Mouse (Mus musculus) heart, postnatal 0 days (tissue): Measurements from ENCODE around the gene Cxcl14. TPM values are rescaled to one million over a fixed set of nuclear protein-coding genes. Genes with fewer than 3 reads are reported as not detected.

Experiments
- ATAC-seq: fragments of 200-750 bp; cut with Nextera tagmentation; 2 replicates; pipeline ENCODE4 v1.8.0; 2017; ENCODE audit warnings: low read depth, moderate number of reproducible peaks, moderate library complexity; ENCODE audit not compliant: insufficient read depth
- DNase-seq: peaks from one replicate; pipeline ENCODE4 v3.0.0-alpha.2; 2016; ENCODE audit warnings: low spot score
- H3K27ac ChIP-seq: fragments of 300-500 bp; sonication (generic); 2 replicates; pipeline ENCODE4 v1.5.1; 2014; ENCODE audit warnings: low read depth, mild to moderate bottlenecking
- H3K27me3 ChIP-seq: fragments of 300-500 bp; sonication (generic); 2 replicates; pipeline ENCODE4 v1.6.1; 2014; ENCODE audit warnings: low read length, mixed read lengths; ENCODE audit not compliant: control insufficient read depth, insufficient read depth
- H3K36me3 ChIP-seq: fragments of 300-500 bp; sonication (generic); replicated peaks from 2 replicates; pipeline ENCODE4 v1.6.1; 2014; ENCODE audit warnings: low read length, mixed read lengths; ENCODE audit not compliant: control insufficient read depth, insufficient read depth
- H3K4me1 ChIP-seq: fragments of 300-500 bp; sonication (generic); 2 replicates; pipeline ENCODE4 v1.6.1; 2014; ENCODE audit warnings: antibody characterized with exemption; ENCODE audit not compliant: control insufficient read depth, insufficient read depth
- H3K4me2 ChIP-seq: fragments of 300-500 bp; sonication (generic); 2 replicates; pipeline ENCODE4 v1.6.1; 2014; ENCODE audit warnings: low read depth, mild to moderate bottlenecking, low read length, moderate library complexity
- H3K4me3 ChIP-seq: fragments of 300-500 bp; sonication (generic); 2 replicates; pipeline ENCODE4 v1.5.1; 2014; ENCODE audit warnings: low read depth, low read length
- H3K9ac ChIP-seq: fragments of 300-500 bp; sonication (generic); replicated peaks from 2 replicates; pipeline ENCODE4 v1.6.1; 2014; ENCODE audit warnings: low read depth, low read length, mixed read lengths
- H3K9me3 ChIP-seq: fragments of 300-500 bp; sonication (generic); replicated peaks from 2 replicates; pipeline ENCODE4 v1.6.1; 2016; ENCODE audit warnings: low read length; ENCODE audit not compliant: control insufficient read depth
- CTCF ChIP-seq: IDR thresholded peaks from 2 replicates; pipeline ENCODE4 v1.5.1; 2016; ENCODE audit warnings: antibody characterized with exemption, control low read depth, low read depth
- EP300 ChIP-seq: IDR thresholded peaks from 2 replicates; pipeline ENCODE4 v1.6.1; 2016; ENCODE audit warnings: antibody characterized with exemption, low read depth
- WGBS: fragments of 180-500 bp; shearing (Covaris S2); extraction: QIAGEN DNeasy Blood & Tissue Kit; methylation state at CpG from one replicate; pipeline ENCODE4 v1.1.7; 2014; 5-methylcytosine and 5-hydroxymethylcytosine counted together
- polyA plus RNA-seq: library from polyadenylated mRNA; unstranded; fragments of >200 nt; fragmentation: Nextera tagmentation; extraction: Ambion mirVana; gene quantifications from 2 replicates; pipeline ENCODE4 v1.2.1, GENCODE M21; 2015
- total RNA-seq: library from RNA; depleted of rRNA; stranded (reverse); fragments of >200 nt; gene quantifications from 2 replicates; pipeline ENCODE4 v1.2.3, GENCODE M21; 2014; ENCODE audit warnings: low replicate concordance

Cxcl14 gene
- total and polyA plus RNA-seq, 2 experiments from 2014 or later = 0.16 TPM; not detected in 1

DNA sequence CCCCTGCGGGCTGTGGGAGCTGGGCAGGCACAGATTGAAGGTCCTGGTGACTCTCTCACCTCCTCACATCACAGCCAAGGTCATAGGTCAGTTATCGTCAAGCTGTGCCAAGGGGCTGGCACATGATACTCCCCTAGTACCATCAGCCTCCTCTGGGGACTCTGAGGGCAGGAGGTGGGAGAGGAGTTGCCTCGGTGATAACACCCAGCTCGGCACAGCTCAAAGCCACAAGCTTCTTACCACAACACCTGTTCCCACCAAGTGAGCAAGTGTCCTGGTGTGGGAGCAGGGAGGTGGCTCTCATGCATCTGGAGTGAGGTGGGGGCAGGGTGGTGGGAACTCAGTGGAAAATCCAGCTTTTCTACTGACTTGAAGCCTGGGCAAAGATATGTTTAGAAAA, 34.1 kb downstream of the Cxcl14 start:
- 50% methylated on average over 4 of the region's 4 CpGs for WGBS
- TF ChIP-seq EP300 (no peak), CTCF (no peak)
- Histone ChIP-seq H3K4me2 (no peak overlapping the region), H3K4me3 (no peak overlapping the region), H3K9me3 (no peaks in the 10 kb centered on the region), H3K27me3 (peaks cover 69% of the 10 kb centered on the region), H3K36me3 (no peaks in the 10 kb centered on the region), H3K9ac (no peak overlapping the region), H3K27ac (no peak overlapping the region), H3K4me1 (0 out of 2 replicates have a peak, but pooled peaks cover 2% of the 10 kb centered on the region)
- no peak for DNase-seq
- no peak for ATAC-seq

GRCm38 (mm10) chr13:56260344-56260780, 36.0 kb downstream of the Cxcl14 start:
- H3K9me3 ChIP-seq = no peaks in the 10 kb centered on the region
- no peak overlapping the region for H3K9ac ChIP-seq
- no peak for TF ChIP-seq CTCF
- no peak for TF ChIP-seq EP300
- H3K27ac ChIP-seq = no peak overlapping the region
- DNase-seq (no peak), ATAC-seq (no peak)
- WGBS = 4% methylated on average over 17 of the region's 17 CpGs
- no peak overlapping the region for H3K4me2 ChIP-seq
- H3K36me3 ChIP-seq = no peaks in the 10 kb centered on the region
- no peak overlapping the region for H3K4me3 ChIP-seq
- 0 out of 2 replicates have a peak, but pooled peaks cover 2% of the 10 kb centered on the region for H3K4me1 ChIP-seq
- H3K27me3 ChIP-seq = peaks cover 88% of the 10 kb centered on the region

DNA sequence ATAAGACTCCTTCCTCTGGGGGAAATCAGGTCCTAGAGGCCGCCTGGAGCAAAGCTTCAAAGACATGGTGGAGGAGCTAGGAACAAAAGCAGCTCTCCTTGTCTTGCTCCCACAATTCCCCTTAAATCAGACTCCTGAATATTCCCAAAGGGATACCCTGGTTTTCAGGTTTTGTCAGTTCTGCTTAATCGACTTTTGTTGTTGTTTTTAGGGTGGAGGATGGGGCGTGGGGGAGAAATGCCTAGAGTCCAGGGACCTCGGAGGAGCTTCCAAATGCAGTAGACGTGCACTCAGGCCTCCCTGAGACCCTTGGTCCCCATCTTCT, 36.5 kb downstream of the Cxcl14 start:
- Histone ChIP-seq H3K27me3 (peaks cover 90% of the 10 kb centered on the region), H3K27ac (no peak overlapping the region), H3K36me3 (no peaks in the 10 kb centered on the region), H3K9me3 (no peaks in the 10 kb centered on the region), H3K4me3 (no peak overlapping the region), H3K4me1 (0 out of 2 replicates have a peak, but pooled peaks cover 2% of the 10 kb centered on the region), H3K4me2 (no peak overlapping the region), H3K9ac (no peak overlapping the region)
- ATAC-seq (no peak), DNase-seq (no peak)
- WGBS = 3% methylated on average over 5 of the region's 5 CpGs
- no peak for TF ChIP-seq EP300
- TF ChIP-seq CTCF = no peak

DNA sequence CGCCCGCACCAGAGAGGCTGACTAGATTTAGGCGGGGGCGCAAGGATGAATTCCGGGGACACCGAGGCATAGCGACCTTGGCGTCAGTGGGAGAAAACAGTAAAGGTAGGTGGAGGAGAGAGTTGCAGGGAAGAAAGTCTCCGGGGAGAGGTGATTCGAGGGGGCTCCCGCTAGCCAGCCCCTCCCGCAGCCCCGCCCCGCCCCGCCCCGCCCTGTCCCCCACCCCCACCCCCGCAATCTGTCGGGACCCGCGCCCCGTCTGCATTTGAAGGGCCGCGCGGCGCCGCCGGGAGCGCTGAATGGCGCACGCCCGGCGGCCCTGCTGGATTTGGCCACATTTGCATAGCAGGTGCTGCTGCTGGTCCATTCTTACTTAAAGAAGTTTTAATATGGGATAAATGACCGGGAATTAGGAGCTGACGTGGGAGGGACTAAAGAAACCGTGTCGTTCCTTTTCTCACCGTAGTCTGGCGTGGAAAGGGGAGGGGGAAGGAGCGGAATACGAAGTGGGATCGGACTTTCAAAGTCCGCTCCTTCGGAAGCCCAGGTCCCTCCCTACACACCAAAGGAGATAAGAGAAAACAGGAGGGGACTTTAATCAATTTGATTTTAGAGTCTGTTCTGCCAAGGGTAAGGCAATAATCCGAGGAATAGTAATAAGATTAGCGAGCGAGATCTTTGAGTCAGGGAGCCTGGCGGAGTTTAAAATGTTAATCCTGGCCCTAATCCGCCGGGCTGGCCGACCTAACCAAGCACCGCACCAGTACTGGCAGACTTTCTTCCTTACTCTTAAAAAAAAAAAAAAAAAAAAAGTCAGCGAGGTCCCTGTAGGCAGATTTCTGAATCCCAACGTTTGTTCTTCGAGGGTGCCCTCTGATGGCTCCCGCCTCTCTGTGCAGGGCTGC, 37.1 kb downstream of the Cxcl14 start:
- no peak for ATAC-seq
- WGBS = 3% methylated on average over 43 of the region's 55 CpGs
- peak overlapping the region; percentile 33 for H3K4me3 ChIP-seq

GRCm38 (mm10) chr13:56258196-56259020, 37.9 kb downstream of the Cxcl14 start:
- Histone ChIP-seq H3K36me3 (no peaks in the 10 kb centered on the region), H3K9me3 (no peaks in the 10 kb centered on the region), H3K27me3 (peaks cover 98% of the 10 kb centered on the region), H3K9ac (no peak overlapping the region), H3K27ac (no peak overlapping the region), H3K4me3 (peak overlapping the region; percentile 33), H3K4me1 (0 out of 2 replicates have a peak, but pooled peaks cover 2% of the 10 kb centered on the region), H3K4me2 (peak overlapping the region; percentile 45)
- TF ChIP-seq CTCF (no peak), EP300 (no peak)
- DNase-seq (no peak), ATAC-seq (no peak)
- WGBS = 2% methylated on average over 52 of the region's 52 CpGs

More for the DNA sequence above, 37.1 kb downstream of the Cxcl14 start:
- H3K27me3 ChIP-seq = peaks cover 95% of the 10 kb centered on the region
- H3K4me1 ChIP-seq = 0 out of 2 replicates have a peak, but pooled peaks cover 2% of the 10 kb centered on the region
- H3K4me2 ChIP-seq = peak overlapping the region; percentile 45
- H3K36me3 ChIP-seq = no peaks in the 10 kb centered on the region
- no peak overlapping the region for H3K9ac ChIP-seq
- H3K9me3 ChIP-seq = no peaks in the 10 kb centered on the region
- DNase-seq = no peak
- TF ChIP-seq EP300 (no peak), CTCF (no peak)
- H3K27ac ChIP-seq = no peak overlapping the region
